Mouse (Mus musculus): ENCODE measurements around the gene Kif2c.
A peak's percentile ranks its signal among the peaks of the same experiment; 100 is the strongest.

Gene Kif2c

DNA sequence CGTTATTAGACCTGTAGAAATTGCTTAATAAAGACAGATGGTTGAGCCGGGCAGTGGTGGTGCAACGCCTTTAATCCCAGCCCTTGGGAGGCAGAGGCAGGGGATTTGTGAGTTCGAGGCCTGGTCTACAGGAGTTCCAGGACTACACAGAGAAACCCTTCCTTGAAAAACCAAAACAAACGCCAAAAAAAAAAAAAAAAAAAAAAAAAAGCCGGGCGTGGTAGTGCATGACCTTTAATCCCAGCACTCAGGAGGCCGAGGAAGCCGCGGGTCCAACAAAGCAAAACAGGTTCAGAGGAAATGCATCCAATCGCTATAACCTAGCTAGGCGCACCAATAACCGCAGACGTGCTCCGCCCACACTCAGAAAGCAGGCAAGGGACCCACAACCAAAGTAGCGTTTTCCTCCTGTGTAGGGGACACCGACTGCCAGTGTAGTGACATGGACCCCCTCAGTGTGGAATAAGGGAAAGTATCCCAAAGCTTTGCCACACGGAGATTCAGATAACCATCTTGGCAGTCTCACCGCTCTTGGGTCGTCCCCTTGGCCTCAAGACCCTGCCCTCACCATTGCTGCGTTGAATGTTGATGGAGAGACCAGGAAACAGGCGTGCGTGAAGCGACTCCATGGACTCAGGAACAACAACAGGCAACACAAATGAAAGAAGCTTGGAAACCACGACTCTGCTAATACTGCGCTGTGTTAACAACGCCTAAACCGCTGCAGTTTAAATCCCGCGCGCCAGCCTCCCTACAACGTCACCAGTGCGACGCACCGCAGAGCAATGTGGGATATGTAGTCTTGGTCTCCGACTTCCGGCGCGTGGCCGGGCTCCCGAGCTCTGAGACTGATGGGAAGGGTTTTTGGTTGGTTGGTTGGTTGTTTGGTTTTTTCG, at the start of gene Kif2c:
Kif2c (minus strand) TSS at position 777 of the 896 bp plus-strand sequence.
- DNase-seq (ENCODE audit: low read depth, low spot score), result peak; percentile 85

DNA sequence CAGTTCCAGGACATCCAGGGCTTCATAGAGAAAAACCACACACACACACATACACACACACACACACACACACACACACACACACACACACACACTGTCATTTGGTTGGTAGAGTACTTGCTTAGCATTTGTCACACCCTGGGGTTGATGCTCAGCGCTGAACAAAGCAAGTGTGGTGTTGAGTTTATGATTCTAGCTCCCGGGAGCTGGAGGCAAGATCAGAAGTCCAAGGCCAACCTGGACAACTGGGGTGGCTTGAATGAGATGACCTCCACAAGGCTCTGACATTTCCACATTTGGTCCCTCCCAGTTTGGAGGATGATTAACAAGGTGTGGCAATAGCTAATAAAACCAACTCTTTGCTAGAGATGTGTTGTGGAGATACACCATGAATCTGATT, 48.8 kb upstream of the Kif2c start:
- no peak for DNase-seq (ENCODE audit: low read depth, low spot score)

DNA sequence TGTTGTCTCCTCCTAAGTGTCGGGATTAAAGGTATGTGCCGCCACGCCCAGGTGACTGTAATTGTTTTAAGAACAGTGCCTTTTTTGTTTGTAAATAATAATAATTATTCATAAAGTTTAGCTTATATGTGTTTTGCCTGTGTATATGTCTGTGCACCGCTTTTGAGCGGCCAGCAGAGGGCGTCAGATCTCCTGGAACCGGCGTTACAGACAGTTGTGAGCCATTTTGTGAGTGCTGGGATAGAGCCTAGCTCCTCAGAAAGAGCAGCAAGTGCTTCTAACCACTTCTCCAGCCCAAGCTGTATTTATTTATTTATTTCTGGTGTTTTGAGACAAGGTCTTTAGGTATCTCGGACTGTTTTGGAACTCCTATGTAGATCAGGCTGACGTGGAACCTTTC, 47.9 kb upstream of the Kif2c start:
- DNase-seq (ENCODE audit: low read depth, low spot score), result no peak

DNA sequence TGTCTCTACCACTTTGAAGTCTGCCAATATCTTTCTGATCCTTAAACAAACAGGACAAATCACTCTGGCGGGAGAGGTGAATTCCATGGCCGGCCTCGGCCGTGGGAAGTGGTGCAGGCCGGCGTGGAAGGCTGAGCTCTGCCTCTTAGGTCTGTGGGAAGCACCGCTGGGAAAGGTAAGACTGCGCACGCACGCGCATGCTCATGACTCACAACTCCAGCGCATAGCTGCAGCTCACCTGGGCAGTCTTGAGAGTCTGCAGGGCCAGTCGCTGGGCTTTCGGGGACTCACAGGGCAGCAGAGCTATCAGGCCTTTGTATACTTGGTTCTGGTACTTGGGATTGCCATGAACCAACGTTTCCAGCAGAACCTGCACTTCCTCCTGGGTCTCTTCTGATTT, 47.2 kb upstream of the Kif2c start:
- DNase-seq (ENCODE audit: low read depth, low spot score), result no peak

DNA sequence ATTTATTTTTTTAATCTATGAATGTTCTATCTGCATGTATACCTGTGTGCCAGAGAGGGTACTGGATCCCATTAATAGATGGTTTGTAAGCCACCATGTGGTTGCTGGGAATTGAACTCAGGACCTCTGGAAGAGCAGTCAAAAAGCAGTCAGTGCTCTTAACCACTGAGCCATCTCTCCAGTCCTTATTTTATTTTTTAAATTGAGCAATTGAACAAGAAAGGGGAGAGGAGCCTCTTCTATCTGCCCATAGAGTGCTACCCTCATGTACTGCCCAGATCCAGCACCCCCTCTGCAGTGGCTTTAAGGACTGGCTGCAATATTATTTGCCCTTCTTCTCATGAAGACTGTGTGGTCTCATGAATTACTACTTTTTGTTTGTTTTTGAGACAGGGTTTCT, 42.8 kb upstream of the Kif2c start:
- DNase-seq (ENCODE audit: low read depth, low spot score), result no peak

DNA sequence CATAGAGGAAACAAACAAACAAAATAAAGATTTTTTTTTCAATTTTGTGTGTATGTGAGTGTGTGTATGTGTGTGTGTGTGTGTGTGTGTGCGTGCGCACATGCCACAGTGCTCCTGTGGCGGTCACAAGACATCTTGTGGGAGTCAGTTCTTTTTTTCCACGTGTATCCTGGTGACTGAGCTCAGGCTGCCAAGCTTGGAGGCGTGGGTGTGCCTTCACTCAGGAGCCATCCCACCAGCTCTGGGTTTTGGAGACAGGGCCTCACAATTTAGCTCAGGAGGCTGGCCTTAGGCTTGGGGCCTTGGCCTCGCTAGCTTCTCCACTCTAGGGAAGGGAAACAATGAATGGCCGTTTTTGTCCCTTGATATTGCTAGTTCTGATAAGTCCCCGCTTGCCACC, 41.7 kb upstream of the Kif2c start:
- no peak for DNase-seq (ENCODE audit: low read depth, low spot score)

DNA sequence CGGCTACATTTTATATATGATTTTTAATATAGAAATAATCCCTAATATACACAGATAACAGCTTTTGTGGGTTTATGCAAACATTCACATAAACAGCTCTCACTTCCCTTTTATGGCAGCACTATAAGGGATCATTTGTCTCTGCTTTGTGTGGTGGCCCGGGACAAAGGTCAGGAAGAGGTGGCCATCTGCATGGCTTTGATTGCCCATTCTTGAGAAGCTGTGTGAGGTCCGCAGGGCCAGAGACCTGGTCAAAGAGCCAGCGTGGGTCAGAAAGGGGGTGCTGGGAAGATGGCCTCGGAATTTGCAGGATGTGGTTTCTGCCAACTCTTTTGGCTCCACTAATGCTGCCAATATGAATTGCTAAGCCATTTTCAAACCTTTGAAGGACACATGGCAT, 40.6 kb upstream of the Kif2c start:
- DNase-seq (ENCODE audit: low read depth, low spot score), result no peak

DNA sequence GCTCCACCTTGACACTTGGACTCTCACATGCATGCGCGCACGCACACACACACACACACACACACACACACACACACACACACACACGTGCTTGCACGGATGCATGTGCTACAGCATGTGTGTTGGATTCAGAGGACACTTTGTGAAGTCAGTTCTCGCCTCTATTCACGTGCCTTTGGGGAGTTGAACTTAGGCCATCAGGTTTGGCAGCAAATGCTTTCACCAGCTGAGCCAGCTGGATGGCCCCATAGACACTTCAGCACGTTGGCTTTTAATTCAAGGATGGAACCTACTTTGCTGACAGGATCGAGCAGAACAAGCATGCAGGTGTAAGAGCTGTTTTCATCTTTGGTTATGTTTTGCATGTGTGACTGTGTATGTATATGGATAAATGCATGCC, 39.4 kb upstream of the Kif2c start:
- no peak for DNase-seq (ENCODE audit: low read depth, low spot score)

DNA sequence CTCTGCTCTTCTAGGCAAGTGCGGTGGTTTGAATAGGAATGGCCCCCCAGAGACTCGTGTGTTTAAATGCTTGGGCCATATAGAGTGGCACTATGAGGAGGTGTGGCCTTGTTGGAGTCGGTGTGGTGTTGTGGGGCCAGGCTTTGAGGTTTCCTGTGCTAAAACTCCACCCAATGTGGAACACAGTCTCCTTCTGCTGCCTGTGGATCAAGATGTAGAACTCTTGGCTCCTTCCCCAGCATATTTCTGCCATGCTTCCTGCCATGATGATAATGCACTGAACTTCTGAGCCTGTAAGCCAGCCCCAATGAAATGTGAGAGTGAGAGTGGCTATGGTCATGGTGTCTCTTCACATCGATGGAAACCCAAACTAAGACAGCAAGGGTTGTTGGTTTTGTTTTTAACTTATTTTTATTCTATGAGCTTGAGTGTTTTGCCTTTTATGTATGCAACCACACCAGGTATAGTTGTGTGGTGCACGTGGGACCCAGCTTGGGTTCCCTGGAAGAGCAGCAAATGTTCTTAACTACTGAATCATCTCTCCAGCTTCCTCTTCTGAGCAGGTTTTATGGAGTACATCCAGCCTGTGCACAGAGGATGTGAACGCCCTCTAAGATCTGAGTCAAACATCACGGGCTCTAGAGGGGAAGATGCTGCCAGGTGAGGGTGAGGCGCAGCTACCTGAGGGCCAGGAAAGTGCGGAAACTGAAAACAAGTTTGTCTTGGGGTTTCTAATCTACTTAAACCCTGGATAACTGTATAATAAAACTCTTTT, 38.5 kb upstream of the Kif2c start:
- DNase-seq (ENCODE audit: low read depth, low spot score), result no peak

DNA sequence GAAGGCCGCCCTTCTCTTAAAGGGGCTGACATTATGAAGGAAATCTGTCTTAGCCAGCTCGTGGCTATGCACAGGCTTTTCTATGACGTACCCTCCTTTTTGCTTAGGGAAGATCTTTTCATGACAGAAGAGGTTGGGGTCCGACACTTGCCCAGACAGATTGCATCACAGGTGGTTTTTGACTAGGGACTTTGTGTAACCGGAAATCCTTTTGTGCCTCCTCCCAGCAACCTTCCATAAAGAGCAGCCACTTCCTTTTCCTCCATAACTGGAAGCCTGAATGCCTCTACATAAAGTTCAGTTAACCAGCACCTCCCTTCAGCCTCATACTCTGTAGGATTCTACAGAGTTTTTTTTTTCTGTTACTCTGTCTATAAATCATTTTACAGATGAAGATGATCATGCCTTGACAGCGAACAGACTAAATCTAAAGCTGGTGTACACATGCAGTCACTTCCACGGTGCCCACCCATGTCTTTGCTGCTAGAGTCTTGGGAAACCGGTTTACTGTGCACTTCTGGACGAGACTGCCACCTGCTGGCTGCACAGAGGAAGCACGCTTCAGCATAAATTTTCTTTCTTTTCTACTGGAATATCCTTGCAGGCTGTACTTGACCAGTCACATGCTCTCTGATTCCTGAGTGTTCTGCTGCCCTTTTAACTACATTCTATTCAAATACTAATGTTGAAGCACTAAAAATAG, 36.2 kb upstream of the Kif2c start:
- DNase-seq (ENCODE audit: low read depth, low spot score), result no peak

DNA sequence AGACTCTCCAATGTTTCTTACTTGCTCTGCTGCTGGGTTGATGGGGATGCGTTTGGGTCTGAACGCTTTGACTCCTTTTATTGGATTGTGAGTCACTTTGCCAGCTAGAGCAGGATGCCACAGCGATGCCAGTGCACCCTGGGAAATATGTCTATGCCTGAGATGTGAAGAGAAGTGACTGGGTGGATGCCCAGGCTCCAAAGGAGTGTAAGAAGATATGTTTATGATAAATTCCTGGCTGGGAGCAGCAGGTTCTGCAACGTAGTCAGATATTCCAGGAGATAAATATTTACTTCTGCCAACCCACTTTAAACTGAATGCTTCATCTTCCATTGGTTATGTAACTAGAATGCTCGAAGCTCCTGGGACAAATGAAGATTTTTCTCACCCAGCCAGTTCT, 34.6 kb upstream of the Kif2c start:
- no peak for DNase-seq (ENCODE audit: low read depth, low spot score)

DNA sequence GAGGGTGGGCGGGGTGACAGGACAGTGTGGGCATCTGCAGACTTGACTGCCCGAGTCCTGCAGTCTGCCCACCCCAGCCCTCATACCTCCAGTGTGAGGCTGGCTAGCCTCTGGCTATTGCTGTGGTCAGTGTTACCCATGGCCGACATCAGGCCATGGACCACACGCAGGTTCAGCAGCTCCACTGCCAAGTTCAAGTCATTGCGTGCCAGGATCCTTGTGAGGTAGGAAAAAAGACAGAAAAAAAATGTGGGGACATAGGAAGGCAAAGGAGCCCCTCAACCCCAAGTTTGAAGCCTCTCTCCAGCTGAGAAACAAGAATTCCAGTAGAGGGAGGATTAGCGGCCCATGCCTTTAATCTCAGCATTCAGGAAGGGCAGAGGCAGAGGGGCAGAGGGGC, 31.8 kb upstream of the Kif2c start:
- DNase-seq (ENCODE audit: low read depth, low spot score), result no peak

DNA sequence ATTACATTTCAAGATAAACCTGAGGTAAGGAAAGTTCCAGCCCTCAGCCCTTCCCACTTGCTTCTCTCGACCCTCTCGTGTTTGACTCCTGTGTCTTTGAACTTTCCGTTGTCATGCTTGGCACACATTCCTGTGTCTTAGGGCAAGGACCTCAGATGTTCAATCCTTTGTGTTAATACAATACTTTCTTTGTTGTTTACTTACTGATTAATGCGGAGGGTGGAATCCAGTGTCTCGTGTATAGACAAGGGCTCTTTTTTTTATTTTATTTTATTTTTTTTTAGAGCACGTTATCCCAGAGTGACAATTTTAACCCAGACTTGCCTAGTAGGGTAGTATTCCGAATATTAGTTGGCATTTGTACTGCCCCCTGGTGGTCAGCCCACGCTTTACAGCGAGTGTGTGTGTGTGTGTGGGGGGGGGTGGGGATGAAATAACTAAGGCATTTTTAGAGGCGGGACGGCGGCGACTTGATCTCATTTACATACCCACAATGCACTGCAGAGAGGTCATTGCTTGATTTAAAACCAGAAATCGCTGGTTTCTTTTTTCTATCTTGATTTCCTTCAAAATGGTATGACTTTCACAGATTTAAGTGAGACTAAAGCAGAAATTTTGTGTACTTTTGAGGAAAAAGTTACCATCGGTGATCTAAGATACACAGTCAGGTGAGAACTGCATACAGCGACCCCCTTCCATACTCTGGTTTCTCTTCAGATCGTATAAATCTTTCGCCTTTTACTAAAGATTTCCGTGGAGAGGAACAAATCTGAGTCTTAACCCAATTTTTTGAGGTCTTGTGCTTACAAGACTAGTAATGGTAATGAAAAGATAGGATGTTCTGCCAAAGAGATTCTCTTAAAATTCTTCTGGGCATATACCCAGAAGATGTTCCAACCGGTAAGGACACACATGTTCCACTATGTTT, 28.0 kb upstream of the Kif2c start:
- no peak for DNase-seq (ENCODE audit: low read depth, low spot score)

DNA sequence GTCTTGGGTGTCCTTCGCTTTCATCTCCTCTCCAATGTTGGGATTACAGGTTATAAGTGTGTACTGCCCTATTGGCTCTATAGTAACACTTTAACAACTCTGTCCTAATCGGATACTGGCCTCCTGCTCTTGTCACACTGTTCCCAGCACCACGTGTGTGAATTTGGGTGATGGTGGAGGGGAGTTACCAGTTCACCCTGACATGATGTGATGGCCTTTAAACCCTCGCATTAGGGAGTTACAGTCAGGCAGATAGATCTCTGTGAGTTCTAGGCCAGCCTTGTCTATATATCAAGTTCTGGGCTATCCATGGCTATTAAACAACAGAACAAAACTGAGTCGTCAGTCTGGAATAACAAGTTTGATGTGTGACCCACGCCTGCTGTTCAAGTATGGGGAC, 27.2 kb upstream of the Kif2c start:
- no peak for DNase-seq (ENCODE audit: low read depth, low spot score)

DNA sequence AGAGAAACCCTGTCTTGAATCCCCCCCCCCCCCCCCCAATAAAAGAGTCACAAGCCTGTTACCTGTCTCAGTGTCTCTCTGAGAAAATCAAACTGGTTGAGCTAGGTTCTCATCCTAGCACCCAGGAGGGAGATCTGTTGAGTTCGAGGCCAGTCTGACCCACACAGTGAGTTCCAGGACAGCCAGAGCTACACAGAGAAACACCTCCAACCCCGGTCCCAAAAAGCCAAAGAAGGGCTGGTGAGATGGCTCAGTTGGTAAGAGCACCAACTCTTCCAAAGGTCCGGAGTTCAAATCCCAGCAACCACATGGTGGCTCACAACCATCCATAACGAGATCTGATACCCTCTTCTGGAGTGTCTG, 20.5 kb upstream of the Kif2c start:
- DNase-seq (ENCODE audit: low read depth, low spot score), result no peak

DNA sequence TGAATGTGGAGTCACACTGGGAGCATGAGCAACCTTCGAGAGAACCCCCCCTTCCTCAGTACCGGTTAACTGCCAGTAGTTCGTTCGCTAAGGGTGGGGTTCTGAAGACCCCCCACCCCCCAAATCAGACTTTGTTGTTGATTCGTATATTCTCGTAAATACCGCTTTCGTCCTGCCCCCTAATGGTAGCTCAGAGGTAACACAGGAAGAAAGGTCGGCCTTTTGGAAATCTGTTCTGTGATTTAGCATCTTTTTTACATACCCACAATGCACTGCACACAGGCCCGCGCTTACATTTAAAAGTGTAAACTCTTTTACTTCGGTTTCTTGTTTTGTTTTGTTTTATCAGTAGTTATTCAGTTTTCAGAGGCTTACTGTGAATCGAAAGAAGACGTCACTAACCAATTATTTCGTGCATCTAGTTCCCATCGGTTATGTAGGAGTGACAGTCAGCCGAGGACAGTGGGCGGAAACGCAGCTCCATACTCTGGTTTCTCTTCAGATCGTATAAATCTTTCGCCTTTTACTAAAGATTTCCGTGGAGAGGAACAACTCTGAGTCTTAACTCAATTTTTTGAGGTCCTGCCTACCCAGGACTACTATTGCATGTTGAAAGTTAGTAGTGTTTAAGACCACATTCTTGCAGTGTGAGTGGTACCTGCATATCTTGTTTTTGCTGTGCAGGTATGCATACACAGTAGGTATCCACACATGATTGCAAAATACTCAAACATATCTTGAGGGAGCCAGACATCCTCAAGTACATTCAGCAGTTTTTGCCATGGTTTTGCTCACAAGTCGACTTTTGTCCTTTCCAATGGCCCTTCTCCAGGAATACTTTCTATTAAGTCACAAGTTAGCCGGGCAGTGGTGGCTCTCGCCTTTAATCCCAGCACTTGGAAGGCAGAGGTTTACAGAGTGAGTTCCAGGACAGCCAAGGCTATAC, 19.9 kb upstream of the Kif2c start:
- DNase-seq (ENCODE audit: low read depth, low spot score), result no peak

DNA sequence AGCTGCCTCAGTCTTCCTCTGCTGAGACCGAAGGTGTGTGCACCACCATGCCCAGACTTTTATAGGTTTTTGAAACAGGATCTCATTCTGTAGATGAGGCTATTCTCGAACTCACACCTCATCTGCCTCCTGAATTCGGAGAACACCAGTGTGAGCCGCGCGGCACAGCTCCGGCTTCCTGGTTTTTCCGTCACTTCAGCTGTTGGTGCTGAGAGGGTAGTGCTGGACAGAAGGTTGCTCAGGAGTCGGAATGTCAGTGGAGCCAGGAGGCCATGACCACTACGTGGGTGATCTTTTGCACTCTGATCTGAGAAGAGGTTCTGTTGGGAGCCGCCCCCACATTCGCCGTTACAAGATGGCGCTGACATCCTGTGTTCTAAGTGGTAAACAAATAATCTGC, 9.4 kb upstream of the Kif2c start:
- DNase-seq (ENCODE audit: low read depth, low spot score), result no peak

DNA sequence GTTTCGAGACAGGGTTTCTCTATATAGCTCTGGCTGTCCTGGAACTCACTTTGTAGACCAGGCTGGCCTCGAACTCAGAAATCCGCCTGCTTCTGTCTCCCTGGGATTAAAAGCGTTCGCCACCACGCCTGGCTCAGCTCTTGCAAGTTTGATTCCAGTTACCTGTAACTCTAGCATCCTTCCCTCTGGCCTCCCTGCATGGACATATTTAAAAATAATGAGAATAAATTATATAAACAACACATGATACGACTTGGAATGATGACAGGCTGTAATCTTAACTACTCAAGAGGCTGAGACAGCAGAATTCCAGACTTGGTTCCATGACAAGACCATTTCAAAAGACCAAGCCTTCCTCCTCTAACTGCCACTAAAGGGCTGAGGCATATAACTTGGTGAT, 8.2 kb upstream of the Kif2c start:
- no peak for DNase-seq (ENCODE audit: low read depth, low spot score)

DNA sequence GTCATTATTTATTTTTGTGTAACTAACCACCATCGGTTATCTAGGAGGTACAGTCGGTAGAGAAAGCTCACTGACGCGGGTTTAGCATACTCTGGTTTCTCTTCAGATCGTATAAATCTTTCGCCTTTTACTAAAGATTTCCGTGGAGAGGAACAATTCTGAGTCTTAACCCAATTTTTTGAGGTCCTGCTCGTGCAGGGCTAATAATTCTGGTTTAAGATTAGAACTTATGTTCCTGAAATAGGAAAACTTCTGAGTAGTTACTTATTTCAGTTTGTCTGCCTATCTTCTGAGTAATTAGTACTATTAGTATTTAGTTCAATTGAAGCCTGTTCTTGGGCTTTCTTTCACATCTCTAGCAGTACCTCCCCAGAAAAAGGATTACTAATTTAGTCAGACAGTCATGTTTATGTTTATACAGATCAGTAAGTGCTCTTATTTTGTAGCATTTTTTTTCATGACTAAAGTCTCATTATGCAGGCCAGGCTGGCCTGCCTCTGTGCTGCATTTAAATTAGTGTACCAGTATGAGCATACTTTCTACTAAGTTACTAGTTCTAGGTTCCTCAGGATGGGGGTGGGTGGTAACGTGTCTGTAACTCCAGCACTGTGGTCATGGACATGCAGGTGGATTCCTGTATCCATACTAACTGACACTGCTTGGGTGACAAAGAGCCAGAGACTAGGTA, 7.6 kb upstream of the Kif2c start:
- no peak for DNase-seq (ENCODE audit: low read depth, low spot score)

DNA sequence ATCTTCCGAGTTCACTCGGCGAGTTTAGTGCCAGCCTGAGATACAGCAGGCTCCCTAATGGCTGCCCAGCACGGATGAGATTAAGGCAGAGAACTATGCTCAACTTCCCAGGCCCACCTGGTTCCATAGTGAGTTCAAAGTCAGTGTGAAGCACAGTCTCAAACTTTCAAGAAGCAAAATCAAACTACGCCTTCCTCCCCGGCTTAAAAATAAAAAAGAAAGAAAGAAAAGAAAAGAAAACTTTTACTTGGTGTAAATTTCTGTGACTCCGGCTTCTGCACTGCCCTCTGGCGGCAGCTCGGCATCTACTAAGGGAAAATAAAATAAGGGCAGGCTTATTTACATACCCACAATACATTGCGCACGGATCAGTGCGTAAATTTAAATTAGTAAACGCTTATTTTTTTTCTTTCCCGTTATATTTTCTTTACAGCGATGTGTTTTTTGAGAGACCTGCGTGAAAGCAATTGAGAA, 7.0 kb upstream of the Kif2c start:
- DNase-seq (ENCODE audit: low read depth, low spot score), result peak; percentile 80

Data from retina, adult 2 months (tissue).